ENCODE assay signal across 8 mouse cellular contexts in the genomic region with DNA sequence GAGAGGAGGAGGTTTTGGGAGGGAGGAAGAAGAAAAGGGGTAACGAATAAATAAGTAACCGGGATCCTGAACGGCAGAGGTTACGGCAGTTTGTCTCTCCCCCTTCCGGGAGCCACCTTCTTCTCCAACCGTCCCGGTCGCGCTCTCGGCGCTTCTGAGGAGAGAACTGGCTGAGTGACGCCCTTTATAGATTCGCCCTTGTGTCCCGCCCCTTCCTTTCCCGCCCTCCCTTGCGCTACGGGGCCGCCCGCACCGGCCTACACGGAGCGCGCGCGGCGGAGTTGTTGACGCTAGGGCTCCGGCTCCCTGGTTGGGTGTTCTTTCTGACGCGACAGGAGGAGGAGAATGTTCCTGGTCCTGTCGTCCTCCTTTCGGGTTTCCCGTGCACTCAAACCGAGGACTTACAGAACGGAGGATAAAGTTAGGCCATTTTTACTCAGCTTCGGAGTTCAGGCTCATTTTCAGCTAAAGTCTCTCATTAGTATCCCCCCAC. TPM values are rescaled to one million over a fixed set of nuclear protein-coding genes. Genes with fewer than 3 reads are reported as not detected.
DNase-seq lines count a peak whose midpoint lies in the region; ATAC-seq and TF ChIP-seq lines count a peak whose summit lies in the region.

Gene Polr2a, minus strand, starts transcription at position 160 of the 493 bp plus-strand sequence.

- under 1% methylated on average over 36 of the region's 36 CpGs for WGBS in hindbrain, embryonic 10.5 days
- 0% methylated on average over 31 of the region's 36 CpGs for WGBS in lung, postnatal 0 days

- peak; percentile 87 for TF ChIP-seq EP300 in lung, postnatal 0 days (IDR thresholded peaks at IDR 0.05)

- H3K36me3 ChIP-seq in hindbrain, embryonic 10.5 days = no peaks in the 10 kb centered on the region
- H3K36me3 ChIP-seq in lung, postnatal 0 days (ENCODE audit: insufficient read depth, low read length) = no peaks in the 10 kb centered on the region

- peak within 1 kb of the TSS; percentile 68 for H3K4me2 ChIP-seq in lung, postnatal 0 days (replicated peaks; ENCODE audit: low read depth, low read length)

- H3K9ac ChIP-seq in lung, postnatal 0 days (replicated peaks; ENCODE audit: low read depth) = peak within 1 kb of the TSS; percentile 68

- TF ChIP-seq CTCF in lung, postnatal 0 days (IDR thresholded peaks at IDR 0.05) = no peak

- H3K9me3 ChIP-seq in hindbrain, embryonic 10.5 days = no peaks in the 10 kb centered on the region
- H3K9me3 ChIP-seq in lung, postnatal 0 days (ENCODE audit: low read length) = no peaks in the 10 kb centered on the region

- H3K4me3 ChIP-seq in hindbrain, embryonic 10.5 days = peak within 1 kb of the TSS; percentile 66
- H3K4me3 ChIP-seq in lung, postnatal 0 days (ENCODE audit: low read depth, low read length) = peak within 1 kb of the TSS; percentile 51

- ATAC-seq in frontal cortex, adult (ENCODE audit: low TSS enrichment) = peak; percentile 87
- ATAC-seq in lung, postnatal 0 days = peak; percentile 95

- no peaks in the 10 kb centered on the region for H3K27me3 ChIP-seq in hindbrain, embryonic 10.5 days (ENCODE audit: insufficient read depth, poor library complexity, severe bottlenecking)
- no peaks in the 10 kb centered on the region for H3K27me3 ChIP-seq in lung, postnatal 0 days (replicated peaks; ENCODE audit: insufficient read depth, low read length)

- peaks cover 53% of the 10 kb centered on the region for H3K4me1 ChIP-seq in hindbrain, embryonic 10.5 days (replicated peaks)
- H3K4me1 ChIP-seq in lung, postnatal 0 days (ENCODE audit: insufficient read depth, low read depth, low read length) = peaks cover 11% of the 10 kb centered on the region

- DNase-seq in MEL-GATA-1-ER (ENCODE audit: extremely low read depth, low read depth) = peak; percentile 88
- DNase-seq in cerebellum, adult 8-10 months = peak; percentile 97
- peak; percentile 98 for DNase-seq in hindbrain, embryonic 10.5 days (ENCODE audit: low spot score)
- peak; percentile 97 for DNase-seq in layer of hippocampus, adult 9-11 months
- peak; percentile 98 for DNase-seq in lung, postnatal 0 days (ENCODE audit: low spot score)
- peak; percentile 99 for DNase-seq in ovary, postnatal 14 days (ENCODE audit: low spot score)
- peak; percentile 98 for DNase-seq in thymus, postnatal 14 days

- H3K27ac ChIP-seq in hindbrain, embryonic 10.5 days = peak within 1 kb of the TSS; percentile 97
- peak within 1 kb of the TSS; percentile 99 for H3K27ac ChIP-seq in lung, postnatal 0 days (ENCODE audit: low read length)

RNA-seq across cellular contexts. Expression of gene Polr2a, which starts in this region (rescaled TPM):
- 31.1 and 37.9 TPM in 2 replicates for polyA plus RNA-seq in hindbrain, embryonic 10.5 days (2016; fragmentation: Nextera tagmentation; extraction: Ambion mirVana)
- polyA plus RNA-seq in lung, postnatal 0 days (2015; fragmentation: Nextera tagmentation; extraction: Ambion mirVana) = 14.0 and 15.3 TPM in 2 replicates

Comparison
In these comparisons a context has a peak if more than half of its experiments do, and no peak if none do; other contexts are left out.
1. Peak in every context shown above with its lines: DNase-seq, ATAC-seq, H3K4me3 ChIP-seq and H3K27ac ChIP-seq.